Mouse (Mus musculus) mouse trophoblast stem cell (cell line): Measurements from ENCODE around the gene Ap4m1.
"Not testable (repeated sequence)": the region's sequence is repeated elsewhere in the genome, so short reads cannot be mapped to it uniquely, and the experiment has no call there.

ENCODE experiments used
- in situ Hi-C, 2 experiments: fragments of 300-500 bp; cut with MseI, MboI; formaldehyde crosslinking; loops; 2 replicates in 1 of 2; 3 replicates in 1 of 2; pipeline ENCODE4 v1.15.1; 2025

Ap4m1 gene

DNA sequence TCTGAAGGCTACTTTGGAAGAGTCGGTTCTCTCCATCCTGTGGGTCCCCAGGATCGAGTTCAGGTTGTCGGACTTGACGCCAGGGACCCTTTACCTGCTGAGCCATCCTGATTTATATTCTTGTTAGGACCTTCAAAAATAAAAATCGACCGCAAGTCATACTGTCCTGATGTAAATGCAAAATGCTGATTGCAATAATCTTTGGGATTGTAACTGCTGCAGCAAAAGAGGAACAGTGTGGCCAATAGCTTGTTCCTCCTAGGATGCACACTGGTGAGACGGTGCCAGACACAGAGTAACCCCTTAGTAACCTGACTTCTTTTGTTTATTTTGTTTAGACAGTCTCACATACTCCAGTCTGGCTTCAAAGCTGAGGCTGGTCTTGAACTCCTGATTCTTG lies 23.7 kb downstream of the Ap4m1 start:
- in situ Hi-C loops: no loop called here

DNA sequence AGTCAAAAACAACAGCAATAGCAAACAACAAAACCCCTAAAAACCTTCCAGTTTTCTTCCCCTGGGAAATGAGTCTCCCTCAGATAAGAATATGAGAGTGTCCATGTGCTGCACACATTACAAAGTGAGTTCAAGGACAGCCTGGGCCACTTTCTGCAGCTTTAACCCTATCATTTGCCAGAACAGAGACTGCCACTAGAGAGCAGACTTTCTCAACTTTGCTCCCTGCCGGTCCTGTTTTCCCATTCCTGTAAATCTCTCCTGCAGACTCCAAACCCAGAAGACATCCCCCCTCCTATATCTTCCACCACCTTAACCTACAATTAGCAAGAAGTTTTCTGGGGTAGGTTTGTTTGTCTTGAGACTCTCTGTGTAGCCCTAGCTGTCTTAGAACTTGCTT lies 27.8 kb downstream of the Ap4m1 start:
- in situ Hi-C loops: no loop called here

GRCm38 (mm10) chr5:138202086-138202485 lies 30.3 kb downstream of the Ap4m1 start:
- in situ Hi-C loops: no loop called here

DNA sequence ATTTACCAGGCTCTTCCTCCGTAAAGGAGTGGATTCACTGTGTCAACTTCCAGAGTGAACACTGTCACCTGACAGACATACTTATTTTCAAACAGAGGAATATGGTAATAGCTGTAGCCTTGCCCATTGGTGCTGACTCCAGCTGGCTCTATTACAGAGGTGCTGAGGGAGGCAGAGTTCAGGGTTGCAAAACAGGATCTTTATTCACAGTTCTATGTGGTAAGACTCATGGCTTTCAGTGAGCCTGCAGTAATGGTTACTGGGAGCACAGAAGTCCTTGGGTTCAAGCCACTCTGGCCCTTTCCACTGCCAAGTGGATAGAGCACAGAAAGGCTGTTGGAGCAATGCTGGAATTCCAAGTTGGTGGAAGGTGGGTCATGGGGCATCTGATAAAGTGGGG lies 35.5 kb downstream of the Ap4m1 start:
- in situ Hi-C loops: loop anchor here (5.0 kb wide), 1 partner anchor 45 kb away; no protein-coding TSS in a partner anchor

DNA sequence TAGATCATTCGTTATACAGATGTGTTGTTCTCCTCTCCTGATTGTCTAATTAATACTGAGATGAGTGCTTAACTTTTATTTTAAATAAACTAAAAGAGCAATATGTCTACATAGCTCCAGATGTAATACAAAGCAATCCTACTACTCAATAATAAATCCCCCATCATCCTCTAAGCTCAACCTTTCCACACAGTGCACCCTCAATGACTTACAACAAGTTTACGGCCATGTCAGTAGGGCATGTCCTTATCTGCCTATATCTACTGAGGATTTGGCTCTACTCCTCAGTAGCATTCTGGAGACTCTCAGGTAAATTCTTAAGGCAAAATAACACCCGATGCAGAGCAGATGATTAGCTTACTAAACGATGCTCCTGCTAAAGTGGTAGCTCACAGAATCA lies 36.1 kb downstream of the Ap4m1 start:
- in situ Hi-C loops: loop anchor here (5.0 kb wide), 1 partner anchor 44 kb away; no protein-coding TSS in a partner anchor

DNA sequence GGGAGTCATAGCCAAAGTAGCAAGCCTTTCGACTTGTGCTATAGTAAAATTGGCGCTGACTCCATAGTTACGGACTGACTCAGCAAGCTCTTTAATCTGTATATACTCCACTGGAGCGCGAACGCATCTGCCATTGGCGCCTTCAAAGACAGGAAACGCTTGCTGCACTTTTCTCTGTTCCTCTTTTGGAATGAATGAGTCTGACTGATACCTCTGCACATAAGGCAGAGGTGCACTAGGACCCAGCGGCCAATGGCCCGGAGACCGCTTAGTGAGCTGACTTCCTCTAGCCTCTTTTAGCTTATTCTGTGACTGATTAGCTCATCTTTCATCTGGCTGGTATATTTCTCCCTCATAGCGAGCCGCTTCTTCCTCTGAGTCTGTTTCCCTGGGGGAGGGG lies 44.8 kb downstream of the Ap4m1 start:
- in situ Hi-C loops: not testable (repeated sequence)

DNA sequence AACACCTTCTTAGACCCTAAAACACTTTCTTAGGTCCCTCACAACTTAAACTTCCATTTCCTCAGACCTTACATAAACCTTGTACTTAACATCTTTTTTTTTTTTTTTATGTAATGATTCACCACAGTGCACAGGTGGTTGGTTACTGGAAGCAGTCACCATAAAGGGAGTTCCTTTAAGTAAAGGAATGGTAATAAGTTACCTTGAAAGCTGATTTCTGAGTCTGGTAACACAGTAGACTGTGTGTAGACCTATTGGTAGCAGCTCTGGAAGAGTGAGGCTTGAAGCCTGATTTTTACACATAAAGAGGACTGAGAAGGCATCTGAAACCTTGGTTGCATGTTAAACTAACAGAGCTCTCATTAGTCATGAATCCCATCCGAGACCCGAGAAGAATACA lies 48.1 kb downstream of the Ap4m1 start:
- in situ Hi-C loops: no loop called here

- in situ Hi-C loops: no loop called here
Observed at GRCm38 (mm10) chr5:138222111-138222510, 50.3 kb downstream of the Ap4m1 start.

GRCm38 (mm10) chr5:138223287-138223686 lies 51.5 kb downstream of the Ap4m1 start:
- in situ Hi-C loops: no loop called here

- in situ Hi-C loops: no loop called here
Observed at GRCm38 (mm10) chr5:138225700-138226099, 53.9 kb downstream of the Ap4m1 start, which contains the start of gene Nxpe5. Gene Nxpe5, plus strand, starts transcription at chr5:138225898.

GRCm38 (mm10) chr5:138226491-138226890 lies 54.7 kb downstream of the Ap4m1 start:
- in situ Hi-C loops: no loop called here

DNA sequence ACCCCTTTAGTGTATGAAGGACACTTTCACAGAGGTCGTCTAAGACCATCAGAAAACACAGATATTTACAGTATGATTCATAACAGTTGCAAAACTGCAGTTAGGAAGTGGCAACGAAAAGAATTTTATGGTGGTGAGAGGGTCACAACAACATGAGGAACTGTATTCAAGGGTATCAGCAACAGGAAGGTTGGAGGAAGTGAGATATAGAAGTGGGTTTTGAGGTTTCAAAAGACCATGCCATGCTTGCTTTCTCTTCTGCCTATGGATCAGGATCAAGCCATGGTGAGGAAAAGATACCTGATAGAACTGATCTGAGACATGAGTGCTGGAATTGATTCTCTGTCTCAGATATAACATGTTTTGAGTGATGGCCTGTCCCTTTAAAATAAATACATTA lies 55.6 kb downstream of the Ap4m1 start:
- in situ Hi-C loops: no loop called here

- in situ Hi-C loops: no loop called here
Observed at GRCm38 (mm10) chr5:138228026-138228425, 56.2 kb downstream of the Ap4m1 start.

GRCm38 (mm10) chr5:138229511-138229910 lies 57.7 kb downstream of the Ap4m1 start:
- in situ Hi-C loops: no loop called here
